Mouse (Mus musculus) midbrain, embryonic 15.5 days (tissue): Measurements from ENCODE around the gene Armc8. TPM values are rescaled to one million over a fixed set of nuclear protein-coding genes. Genes with fewer than 3 reads are reported as not detected.

Experiments
- ATAC-seq: fragments of 200-750 bp; cut with Nextera tagmentation; replicated peaks from 2 replicates; pipeline ENCODE4 v1.8.0; 2017; ENCODE audit warnings: moderate TSS enrichment
- H3K27ac ChIP-seq: fragments of 300-500 bp; sonication (generic); 2 replicates; pipeline ENCODE4 v1.5.1; 2015; ENCODE audit warnings: mild to moderate bottlenecking, inconsistent platforms
- H3K27me3 ChIP-seq: fragments of 300-500 bp; sonication (generic); replicated peaks from 2 replicates; pipeline ENCODE4 v1.6.1; 2015; ENCODE audit warnings: inconsistent platforms
- H3K36me3 ChIP-seq: fragments of 300-500 bp; sonication (generic); replicated peaks from 2 replicates; pipeline ENCODE4 v1.6.1; 2015; ENCODE audit warnings: inconsistent platforms
- H3K4me1 ChIP-seq: fragments of 300-500 bp; sonication (generic); 2 replicates; pipeline ENCODE4 v1.6.1; 2015; ENCODE audit warnings: inconsistent platforms
- H3K4me2 ChIP-seq: fragments of 300-500 bp; sonication (generic); 2 replicates; pipeline ENCODE4 v1.6.1; 2015; ENCODE audit warnings: inconsistent platforms, mild to moderate bottlenecking, moderate library complexity
- H3K4me3 ChIP-seq: fragments of 300-500 bp; sonication (generic); 2 replicates; pipeline ENCODE4 v1.5.1; 2015; ENCODE audit warnings: mild to moderate bottlenecking, inconsistent platforms
- H3K9ac ChIP-seq: fragments of 300-500 bp; sonication (generic); 2 replicates; pipeline ENCODE4 v1.6.1; 2015; ENCODE audit warnings: mild to moderate bottlenecking, inconsistent platforms
- H3K9me3 ChIP-seq: fragments of 300-500 bp; sonication (generic); 2 replicates; pipeline ENCODE4 v1.6.1; 2016; ENCODE audit warnings: inconsistent platforms
- WGBS: fragments of 180-500 bp; shearing (Covaris S2); methylation state at CpG from one replicate; pipeline ENCODE4 v1.1.7; 2015; ENCODE audit warnings: mixed read lengths; 5-methylcytosine and 5-hydroxymethylcytosine counted together
- polyA plus RNA-seq: library from polyadenylated mRNA; unstranded; fragments of >200 nt; fragmentation: Nextera tagmentation; extraction: Ambion mirVana; gene quantifications from 2 replicates; pipeline ENCODE4 v1.2.1, GENCODE M21; 2015

Armc8 gene
- polyA plus RNA-seq, 1 experiment from 2014 or later: 79.2 TPM

GRCm38 (mm10) chr9:99439064-99439463 is 129.6 kb downstream of the Armc8 start:
- 80% methylated on average over 8 of the region's 8 CpGs for WGBS
- peaks cover 20% of the 10 kb centered on the region for H3K4me1 ChIP-seq

DNA sequence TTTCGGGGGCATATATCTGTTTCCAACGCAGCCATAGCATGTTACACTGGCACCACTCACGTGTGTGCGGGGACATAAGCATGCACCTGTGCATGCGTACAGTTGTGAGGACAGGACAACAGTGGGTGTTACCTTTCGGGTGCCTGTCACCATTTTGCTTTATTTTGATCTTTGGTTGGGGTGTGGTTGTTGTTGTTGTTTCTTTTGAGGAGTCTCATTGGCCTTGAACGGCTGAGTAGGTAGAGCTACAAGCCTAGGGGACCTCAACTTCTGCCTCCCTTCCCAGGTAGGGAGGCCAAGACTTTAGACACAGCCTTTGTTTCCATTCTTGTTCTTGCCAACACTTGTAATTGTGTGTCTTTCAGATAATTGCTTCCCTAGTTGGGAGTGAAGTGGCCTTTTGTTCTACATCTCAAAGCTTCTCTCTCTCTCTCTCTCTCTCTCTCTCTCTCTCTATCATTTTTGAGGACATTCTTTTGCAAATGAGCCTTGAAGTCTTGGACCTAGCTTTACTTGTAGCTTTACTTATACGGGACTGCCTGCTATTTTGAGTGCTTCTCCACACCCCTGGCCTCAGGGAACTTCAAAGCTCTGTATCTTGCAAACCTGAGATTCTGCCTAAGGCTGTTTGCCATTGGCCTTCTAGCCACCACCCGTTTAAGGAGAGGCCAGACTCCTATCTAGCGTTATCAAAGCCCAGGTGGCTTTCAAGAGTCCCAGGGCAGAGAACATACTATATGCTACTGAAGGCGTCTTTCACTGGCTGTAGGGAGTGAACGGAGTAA is 130.7 kb downstream of the Armc8 start:
- Histone ChIP-seq H3K9ac (no peak overlapping the region), H3K4me3 (no peak overlapping the region), H3K27ac (no peak overlapping the region), H3K9me3 (no peaks in the 10 kb centered on the region), H3K36me3 (no peaks in the 10 kb centered on the region), H3K4me2 (no peak overlapping the region), H3K27me3 (peaks cover 8% of the 10 kb centered on the region; the same call in 1 of the 2 replicates), H3K4me1 (peaks cover 29% of the 10 kb centered on the region)
- no peak for ATAC-seq
- 81% methylated on average over 12 of the region's 12 CpGs for WGBS

More at GRCm38 (mm10) chr9:99439064-99439463, 129.6 kb downstream of the Armc8 start:
- H3K9me3 ChIP-seq: no peaks in the 10 kb centered on the region
- H3K4me3 ChIP-seq: no peak overlapping the region
- no peak overlapping the region for H3K9ac ChIP-seq
- H3K27me3 ChIP-seq: peaks cover 8% of the 10 kb centered on the region; the same call in 1 of the 2 replicates
- H3K4me2 ChIP-seq: no peak overlapping the region
- no peaks in the 10 kb centered on the region for H3K36me3 ChIP-seq
- no peak overlapping the region for H3K27ac ChIP-seq
- ATAC-seq: no peak

DNA sequence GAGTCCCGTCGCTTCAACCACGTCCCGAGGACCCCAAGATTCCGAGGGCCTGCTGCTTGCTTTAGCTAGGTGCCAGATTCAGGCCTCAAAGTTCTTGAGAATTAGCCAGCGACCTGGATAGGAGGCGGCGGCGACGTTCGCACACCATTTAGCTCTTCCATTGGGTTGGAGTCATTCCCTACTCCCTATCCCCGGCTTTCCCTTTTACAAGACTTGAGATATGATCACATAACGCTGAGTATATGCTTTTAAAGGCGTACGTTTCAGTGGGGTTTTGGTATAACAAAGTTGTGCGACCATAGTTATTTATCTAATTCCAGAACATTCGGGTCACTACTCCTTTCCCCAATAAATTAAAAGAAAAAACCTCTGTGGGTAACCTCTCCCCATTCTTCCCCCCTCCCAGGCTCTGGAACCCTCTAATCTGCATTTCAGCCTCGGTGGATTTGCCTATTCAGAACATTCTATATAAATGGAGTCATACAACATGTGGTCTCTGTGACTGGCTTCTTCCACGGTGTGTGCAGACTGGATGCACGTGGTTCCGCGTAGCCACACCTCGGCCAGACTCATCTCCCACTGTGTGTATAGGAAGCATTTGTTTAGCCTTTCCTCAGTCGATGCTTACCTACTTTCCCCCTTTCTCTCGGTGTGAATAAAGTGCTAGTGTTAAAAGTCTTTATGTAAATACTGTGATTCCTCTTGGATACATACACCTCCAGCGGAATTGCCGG is 131.5 kb downstream of the Armc8 start, which contains the start of gene Mras:
Mras (minus strand) TSS at position 351 of the 734 bp plus-strand sequence.
- Histone ChIP-seq H3K9me3 (no peaks in the 10 kb centered on the region), H3K4me2 (peak within 1 kb of the TSS; percentile 73), H3K36me3 (no peaks in the 10 kb centered on the region), H3K4me1 (peaks cover 35% of the 10 kb centered on the region), H3K27me3 (peaks cover 8% of the 10 kb centered on the region; the same call in 1 of the 2 replicates), H3K9ac (peak within 1 kb of the TSS; percentile 94), H3K27ac (peak within 1 kb of the TSS; percentile 91), H3K4me3 (peak within 1 kb of the TSS; percentile 79)
- 16% methylated on average over 27 of the region's 27 CpGs for WGBS
- peak; percentile 4; the same call in 1 of the 2 replicates for ATAC-seq

- Histone ChIP-seq H3K4me1 (peaks cover 35% of the 10 kb centered on the region), H3K36me3 (no peaks in the 10 kb centered on the region), H3K9ac (peak overlapping the region; percentile 94), H3K27me3 (peaks cover 8% of the 10 kb centered on the region; the same call in 1 of the 2 replicates), H3K9me3 (no peaks in the 10 kb centered on the region), H3K4me2 (peak overlapping the region; percentile 73), H3K27ac (peak overlapping the region; percentile 91), H3K4me3 (peak overlapping the region; percentile 79)
- WGBS: under 1% methylated on average over 66 of the region's 86 CpGs
- ATAC-seq: peak; percentile 80
Measured at GRCm38 (mm10) chr9:99436182-99437030, 132.3 kb downstream of the Armc8 start.

GRCm38 (mm10) chr9:99435619-99436181 is 133.0 kb downstream of the Armc8 start:
- Histone ChIP-seq H3K27me3 (peaks cover 8% of the 10 kb centered on the region; the same call in 1 of the 2 replicates), H3K4me3 (peak overlapping the region; percentile 79), H3K9ac (peak overlapping the region; percentile 94), H3K27ac (peak overlapping the region; percentile 91), H3K36me3 (no peaks in the 10 kb centered on the region), H3K4me1 (peaks cover 35% of the 10 kb centered on the region), H3K4me2 (peak overlapping the region; percentile 73), H3K9me3 (no peaks in the 10 kb centered on the region)
- WGBS: 8% methylated on average over 16 of the region's 16 CpGs
- ATAC-seq: peak; percentile 61

DNA sequence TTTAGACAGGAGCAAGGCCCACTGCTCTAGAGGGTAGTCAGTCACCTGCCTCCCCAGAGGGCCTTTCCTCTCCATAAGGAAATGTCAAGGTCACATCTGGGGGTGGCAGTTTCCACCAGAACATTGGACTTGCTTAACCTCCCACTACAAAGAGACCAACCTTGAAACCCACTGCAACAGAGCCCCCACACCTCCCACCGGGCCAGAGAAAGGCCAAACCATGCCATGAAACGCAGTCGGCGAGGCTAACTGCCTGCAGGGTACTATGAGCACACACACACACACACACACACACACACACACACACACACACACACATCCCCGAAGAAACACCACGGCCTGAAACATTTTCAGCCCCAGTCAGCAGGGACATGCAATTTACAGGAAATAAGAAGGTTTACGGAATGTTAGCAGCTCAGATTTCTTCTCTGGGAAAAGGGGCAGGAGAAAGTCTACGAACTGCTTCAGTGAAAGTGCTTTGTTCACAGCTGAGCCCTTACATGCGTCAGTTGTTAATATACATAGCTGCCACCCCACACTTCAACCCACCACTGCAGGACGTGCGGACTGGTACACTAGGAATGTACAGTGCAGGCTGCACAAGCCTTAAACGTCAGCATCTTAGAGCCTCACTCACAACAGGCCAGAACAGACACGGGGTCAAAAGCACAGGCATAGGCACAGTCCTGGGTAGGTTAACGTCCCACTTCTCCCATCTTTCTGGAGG is 133.6 kb downstream of the Armc8 start:
- no peaks in the 10 kb centered on the region for H3K36me3 ChIP-seq
- peaks cover 35% of the 10 kb centered on the region for H3K4me1 ChIP-seq
- H3K27ac ChIP-seq: peak overlapping the region; percentile 91
- WGBS: 14% methylated on average over 14 of the region's 14 CpGs
- H3K4me2 ChIP-seq: peak overlapping the region; percentile 73
- peak; percentile 65 for ATAC-seq
- no peaks in the 10 kb centered on the region for H3K9me3 ChIP-seq
- H3K27me3 ChIP-seq: peaks cover 8% of the 10 kb centered on the region; the same call in 1 of the 2 replicates
- H3K4me3 ChIP-seq: peak overlapping the region; percentile 79
- H3K9ac ChIP-seq: peak overlapping the region; percentile 94

DNA sequence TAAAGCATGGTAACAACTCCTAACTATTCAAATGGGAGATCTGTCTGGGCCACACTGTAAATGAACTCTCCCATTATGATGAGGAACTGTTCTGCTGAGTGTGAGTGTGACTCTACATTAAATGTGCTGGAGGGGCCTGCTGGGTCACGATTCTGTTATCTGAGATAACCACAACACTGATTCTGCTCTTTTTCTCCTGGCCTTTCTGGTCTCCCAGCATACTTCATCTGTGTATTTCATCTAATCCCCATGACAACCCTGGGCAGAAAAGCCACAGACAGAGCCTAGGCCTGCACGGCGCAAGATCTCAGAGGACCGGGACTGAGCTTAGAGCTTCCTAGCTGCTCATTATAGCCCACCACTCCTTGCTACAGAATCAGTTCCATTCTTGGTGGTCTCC is 136.2 kb downstream of the Armc8 start:
- H3K4me2 ChIP-seq: no peak overlapping the region
- H3K36me3 ChIP-seq: no peaks in the 10 kb centered on the region
- H3K4me3 ChIP-seq: no peak overlapping the region
- H3K9me3 ChIP-seq: no peaks in the 10 kb centered on the region
- peaks cover 35% of the 10 kb centered on the region for H3K4me1 ChIP-seq
- no peak overlapping the region for H3K9ac ChIP-seq
- no peak for ATAC-seq
- H3K27me3 ChIP-seq: no peaks in the 10 kb centered on the region
- no peak overlapping the region for H3K27ac ChIP-seq
- 82% methylated on average over 4 of the region's 4 CpGs for WGBS

GRCm38 (mm10) chr9:99431963-99432362 is 136.7 kb downstream of the Armc8 start:
- H3K4me2 ChIP-seq: no peak overlapping the region
- peaks cover 31% of the 10 kb centered on the region for H3K4me1 ChIP-seq
- H3K4me3 ChIP-seq: no peak overlapping the region
- 88% methylated on average over 6 of the region's 6 CpGs for WGBS
- no peak overlapping the region for H3K27ac ChIP-seq
- ATAC-seq: no peak
- H3K36me3 ChIP-seq: no peaks in the 10 kb centered on the region
- no peaks in the 10 kb centered on the region for H3K27me3 ChIP-seq
- no peaks in the 10 kb centered on the region for H3K9me3 ChIP-seq
- H3K9ac ChIP-seq: no peak overlapping the region

GRCm38 (mm10) chr9:99431346-99431745 is 137.4 kb downstream of the Armc8 start:
- WGBS: 94% methylated on average over 8 of the region's 8 CpGs
- H3K9ac ChIP-seq: no peak overlapping the region
- no peak overlapping the region for H3K4me3 ChIP-seq
- no peak for ATAC-seq
- H3K4me2 ChIP-seq: no peak overlapping the region
- no peaks in the 10 kb centered on the region for H3K27me3 ChIP-seq
- no peaks in the 10 kb centered on the region for H3K9me3 ChIP-seq
- no peaks in the 10 kb centered on the region for H3K36me3 ChIP-seq
- no peak overlapping the region for H3K27ac ChIP-seq
- peaks cover 28% of the 10 kb centered on the region for H3K4me1 ChIP-seq

DNA sequence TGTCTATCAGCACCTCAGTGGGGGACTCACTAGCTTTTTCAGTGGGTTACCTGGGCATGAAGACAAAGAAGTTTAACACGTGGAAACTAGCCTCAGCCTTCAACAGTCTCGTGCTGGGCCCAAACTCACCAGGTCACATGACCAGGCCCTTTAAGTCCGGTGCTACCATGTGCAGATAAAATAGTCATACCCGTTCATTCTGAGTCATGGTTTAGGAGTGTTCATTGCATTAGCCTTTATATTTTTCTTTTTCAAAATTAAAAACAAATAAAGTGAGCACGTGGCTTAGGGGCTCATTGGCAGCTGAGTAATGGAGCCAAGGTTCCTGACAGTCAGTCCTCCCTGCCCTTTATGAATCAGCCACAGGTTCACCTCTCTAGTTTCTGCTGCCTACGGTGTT is 137.9 kb downstream of the Armc8 start:
- 86% methylated on average over 6 of the region's 6 CpGs for WGBS

DNA sequence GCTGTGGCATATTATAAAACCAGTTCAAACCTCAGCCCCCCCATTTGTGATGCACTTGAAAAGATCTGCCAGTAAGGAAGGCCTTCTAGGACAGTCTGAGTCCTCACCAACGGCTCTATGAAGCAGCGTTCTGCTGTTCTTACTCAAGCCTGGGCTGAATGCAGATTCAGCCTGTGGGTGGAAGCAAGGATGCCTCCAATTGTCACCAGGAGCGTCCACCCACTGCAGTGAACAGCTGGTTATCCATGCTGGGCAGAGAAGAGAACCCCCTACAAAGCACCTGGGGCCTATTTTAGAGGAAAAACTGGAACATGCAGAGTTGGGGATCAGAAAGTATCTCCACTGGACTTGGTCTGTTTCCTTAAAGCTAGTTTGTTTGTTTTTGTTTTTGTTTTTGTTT is 138.9 kb downstream of the Armc8 start:
- Histone ChIP-seq H3K27ac (no peak overlapping the region), H3K9me3 (no peaks in the 10 kb centered on the region), H3K4me3 (no peak overlapping the region), H3K4me2 (no peak overlapping the region), H3K36me3 (no peaks in the 10 kb centered on the region), H3K27me3 (no peaks in the 10 kb centered on the region), H3K9ac (no peak overlapping the region), H3K4me1 (peaks cover 29% of the 10 kb centered on the region)
- WGBS: 88% methylated on average over 3 of the region's 3 CpGs
- no peak for ATAC-seq

More for the DNA sequence above, 137.9 kb downstream of the Armc8 start:
- Histone ChIP-seq H3K27me3 (no peaks in the 10 kb centered on the region), H3K4me1 (peaks cover 31% of the 10 kb centered on the region), H3K9ac (no peak overlapping the region), H3K36me3 (no peaks in the 10 kb centered on the region), H3K4me3 (no peak overlapping the region), H3K4me2 (no peak overlapping the region), H3K27ac (no peak overlapping the region), H3K9me3 (no peaks in the 10 kb centered on the region)
- ATAC-seq: no peak
